Mouse (Mus musculus) A20 (cell line): Measurements from ENCODE around the gene Clasp1.

ENCODE experiments used
- DNase-seq: peaks from one replicate; pipeline ENCODE4 v3.0.0-alpha.2; 2011; ENCODE audit warnings: low read depth, low spot score

Clasp1 gene

DNA sequence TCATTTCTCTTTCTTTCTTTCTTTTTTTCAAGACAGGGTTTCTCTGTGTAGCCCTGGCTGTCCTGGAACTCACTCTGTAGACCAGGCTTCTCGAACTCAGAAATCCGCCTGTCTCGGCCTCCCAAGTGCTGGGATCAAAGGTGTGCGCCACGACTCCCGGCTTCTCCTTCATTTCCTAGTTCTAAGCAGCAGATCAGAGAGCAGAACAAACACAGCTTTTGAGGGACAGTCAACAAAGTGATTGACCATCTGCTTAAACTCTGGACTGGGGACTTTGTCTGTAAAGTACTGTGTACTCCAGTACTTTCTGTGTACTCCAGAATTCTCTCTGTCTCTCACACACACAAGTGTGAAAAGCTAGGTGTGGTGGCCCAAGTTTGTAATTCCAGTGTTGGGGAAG is 14.1 kb downstream of the Clasp1 start:
- no peak for DNase-seq

- no peak for DNase-seq
Observed at GRCm38 (mm10) chr1:118403440-118403839, 14.6 kb downstream of the Clasp1 start.

GRCm38 (mm10) chr1:118407586-118408250 is 18.9 kb downstream of the Clasp1 start:
- no peak for DNase-seq

- DNase-seq, result no peak
Observed at GRCm38 (mm10) chr1:118409249-118409648, 20.4 kb downstream of the Clasp1 start.

DNA sequence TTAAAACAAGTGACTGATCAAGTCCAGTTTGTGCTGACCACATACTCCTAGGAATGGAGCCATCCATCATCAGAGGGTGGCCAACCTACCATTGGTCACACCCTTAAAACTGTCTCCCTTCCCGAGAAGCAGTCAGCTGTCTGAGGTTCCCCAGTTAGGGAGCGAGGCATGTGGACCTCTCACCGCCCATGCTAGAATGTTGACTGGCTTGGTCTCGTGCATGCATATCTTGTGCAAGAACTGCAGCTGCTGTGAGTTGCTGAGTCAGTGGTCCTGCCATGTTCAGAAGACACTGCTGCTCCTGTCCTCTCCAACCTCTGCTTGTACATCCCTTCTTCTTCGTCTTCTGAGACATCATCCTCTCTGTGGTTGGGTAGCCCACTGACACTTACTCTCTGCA is 22.0 kb downstream of the Clasp1 start:
- DNase-seq, result no peak

- no peak for DNase-seq
Observed at GRCm38 (mm10) chr1:118413169-118413568, 24.3 kb downstream of the Clasp1 start.

GRCm38 (mm10) chr1:118417047-118417730 is 28.3 kb downstream of the Clasp1 start:
- no peak for DNase-seq

DNA sequence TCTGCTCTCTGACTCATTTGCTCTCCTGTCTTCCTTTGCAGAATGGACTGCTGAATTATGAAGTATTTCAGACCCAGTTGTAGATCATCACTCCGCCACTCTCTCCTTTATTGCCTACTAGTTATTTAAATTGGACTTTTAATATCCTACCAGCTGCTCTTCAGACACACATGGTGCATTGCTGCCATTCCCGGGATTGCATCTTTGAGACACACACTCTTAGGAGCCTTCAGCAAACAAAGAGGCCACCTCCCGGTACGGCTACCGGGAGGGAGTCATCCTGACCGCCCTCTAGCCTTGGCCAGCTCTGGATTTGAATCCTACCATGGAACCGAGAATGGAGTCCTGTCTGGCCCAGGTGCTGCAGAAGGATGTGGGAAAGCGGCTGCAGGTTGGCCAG is 30.5 kb downstream of the Clasp1 start:
- no peak for DNase-seq

DNA sequence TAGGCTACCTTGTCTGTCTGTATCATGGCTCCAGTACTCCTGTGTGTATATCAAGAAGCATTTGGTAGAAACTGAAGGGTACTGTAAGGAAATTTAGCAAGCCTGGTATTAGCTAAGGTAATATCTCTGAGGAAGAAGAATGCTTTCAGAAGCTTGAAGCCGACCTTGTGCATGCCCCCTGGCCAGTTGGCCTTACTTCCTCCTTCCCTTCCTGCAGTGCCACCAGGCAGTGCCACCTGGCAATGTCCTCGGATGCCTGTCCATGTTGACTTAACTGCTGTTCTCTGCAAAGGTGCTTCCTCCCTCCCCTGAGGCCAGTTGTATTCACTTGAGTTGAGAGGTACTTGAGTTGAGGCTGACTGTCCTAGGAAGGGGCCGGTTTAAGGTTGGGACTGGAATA is 32.3 kb downstream of the Clasp1 start:
- DNase-seq, result peak; percentile 46

- no peak for DNase-seq
Observed at GRCm38 (mm10) chr1:118422812-118423211, 34.0 kb downstream of the Clasp1 start.

- peak; percentile 24 for DNase-seq
Observed at GRCm38 (mm10) chr1:118425982-118426381, 37.1 kb downstream of the Clasp1 start.

GRCm38 (mm10) chr1:118428354-118429084 is 39.7 kb downstream of the Clasp1 start:
- no peak for DNase-seq

DNA sequence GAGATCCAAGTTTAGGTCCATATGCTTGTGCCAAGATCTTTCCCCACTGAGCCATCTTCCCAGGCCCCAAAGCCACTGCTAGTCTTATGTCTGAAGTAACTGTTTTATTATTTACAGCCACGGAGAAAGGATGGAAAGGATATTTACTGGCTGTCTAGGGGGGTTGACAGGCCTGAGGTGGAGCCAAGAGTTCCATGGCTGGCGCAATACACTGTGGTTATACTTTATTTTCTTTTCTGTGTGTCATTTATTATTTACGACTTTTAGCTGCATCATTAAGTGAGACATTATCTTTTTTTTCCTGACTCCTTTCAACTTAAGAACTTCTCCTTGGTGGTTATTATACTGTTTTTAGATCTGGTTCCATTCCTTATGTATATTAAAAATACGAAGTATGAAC is 42.7 kb downstream of the Clasp1 start:
- DNase-seq, result no peak

GRCm38 (mm10) chr1:118435001-118435473 is 46.2 kb downstream of the Clasp1 start:
- DNase-seq, result no peak

GRCm38 (mm10) chr1:118437856-118438255 is 49.0 kb downstream of the Clasp1 start:
- DNase-seq, result no peak

GRCm38 (mm10) chr1:118438332-118438731 is 49.5 kb downstream of the Clasp1 start:
- no peak for DNase-seq

DNA sequence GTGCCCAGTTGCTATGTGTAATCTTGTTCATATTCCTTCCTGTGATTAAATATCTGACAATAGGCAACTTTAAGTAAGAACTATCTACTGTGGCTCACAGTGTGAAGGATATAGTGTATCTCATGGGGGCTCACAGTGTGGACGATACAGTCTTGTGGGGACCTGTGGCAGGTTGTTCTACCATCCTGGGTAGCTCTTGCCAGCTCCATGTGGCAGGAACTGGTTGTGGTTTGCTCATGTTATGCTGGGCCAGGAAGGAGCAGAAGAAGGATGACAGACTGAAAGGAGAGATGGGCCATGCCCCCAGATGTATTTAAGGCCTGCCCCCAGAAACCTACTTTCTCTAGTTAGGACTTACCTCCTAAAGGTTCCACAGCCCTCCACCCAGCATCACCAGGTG is 51.7 kb downstream of the Clasp1 start:
- no peak for DNase-seq

GRCm38 (mm10) chr1:118444420-118444819 is 55.6 kb downstream of the Clasp1 start:
- no peak for DNase-seq

DNA sequence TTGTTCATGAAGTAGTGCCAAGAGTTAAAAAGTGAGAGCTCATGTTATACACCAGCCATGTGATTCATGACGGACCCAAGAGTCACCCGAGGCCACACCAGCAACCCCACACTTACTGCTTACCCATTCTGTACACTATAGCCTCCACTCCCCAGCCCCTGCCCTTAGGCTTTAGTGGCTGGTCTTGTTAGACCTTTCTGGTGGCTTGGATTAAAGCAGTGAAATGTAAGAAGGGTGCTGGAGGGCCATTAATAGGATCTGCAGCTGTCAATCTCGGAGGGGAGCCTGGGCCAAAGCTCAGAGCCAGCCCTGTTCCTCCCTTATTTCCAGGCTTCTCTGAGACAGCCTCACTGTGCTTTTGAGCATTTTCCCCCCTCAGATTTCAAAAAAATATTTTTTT is 56.1 kb downstream of the Clasp1 start:
- no peak for DNase-seq

DNA sequence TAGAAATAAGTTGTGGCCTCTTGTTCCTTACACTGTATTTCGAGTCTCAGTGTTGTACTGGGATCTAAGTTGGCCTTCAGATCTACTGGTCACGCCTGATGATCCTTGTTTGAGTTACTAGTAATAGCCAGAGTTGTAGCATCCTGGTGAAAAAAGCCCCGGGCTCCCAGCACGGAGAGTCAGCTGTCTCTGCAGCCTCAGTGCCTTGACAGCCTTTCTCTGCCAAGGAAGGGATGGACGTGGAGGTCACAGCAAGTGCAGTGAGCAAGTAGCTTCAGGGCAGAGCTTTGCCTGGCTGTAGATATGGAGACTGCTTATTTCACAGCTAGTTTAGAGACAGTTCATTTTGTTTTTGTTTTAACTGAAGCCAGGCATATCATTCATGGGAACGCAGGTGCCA is 56.6 kb downstream of the Clasp1 start:
- no peak for DNase-seq

- no peak for DNase-seq
Observed at GRCm38 (mm10) chr1:118446006-118446405, 57.1 kb downstream of the Clasp1 start.

DNA sequence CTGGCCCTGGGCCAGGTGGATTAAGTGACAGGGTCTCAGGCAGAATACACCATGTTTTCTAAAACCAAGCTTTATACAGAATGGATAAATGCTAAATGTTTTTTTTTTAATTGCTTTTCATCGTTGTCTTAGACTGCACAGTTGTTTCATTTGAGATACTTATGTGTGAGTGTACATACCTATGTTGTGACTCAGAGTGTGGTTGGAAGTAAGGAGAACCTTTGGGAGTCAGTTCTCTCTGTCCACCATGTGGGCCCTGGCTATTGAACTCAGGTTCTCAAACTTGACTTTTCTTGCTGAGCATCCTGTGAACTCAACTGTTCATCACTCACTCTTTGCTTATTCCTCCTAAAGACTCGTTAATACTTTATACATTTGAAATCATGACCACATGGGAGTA is 58.3 kb downstream of the Clasp1 start:
- DNase-seq, result no peak

GRCm38 (mm10) chr1:118448214-118448613 is 59.4 kb downstream of the Clasp1 start:
- DNase-seq, result no peak
